Mouse (Mus musculus) midbrain, postnatal 0 days (tissue): ENCODE data around the gene 9530068E07Rik. TPM values are rescaled to one million over a fixed set of nuclear protein-coding genes. Genes with fewer than 3 reads are reported as not detected.

Experiments
- ATAC-seq: fragments of 200-750 bp; cut with Nextera tagmentation; 2 replicates; pipeline ENCODE4 v1.8.0; 2017; ENCODE audit warnings: moderate number of reproducible peaks, mild to moderate bottlenecking, moderate TSS enrichment, moderate library complexity; ENCODE audit not compliant: low FRiP score
- DNase-seq: peaks from one replicate; pipeline ENCODE4 v3.0.0-alpha.2; 2015; ENCODE audit warnings: low spot score
- H3K27ac ChIP-seq: fragments of 300-500 bp; sonication (generic); 2 replicates; pipeline ENCODE4 v1.5.1; 2014; ENCODE audit warnings: low read depth, mild to moderate bottlenecking, low read length, mixed read lengths
- H3K27me3 ChIP-seq: fragments of 300-500 bp; sonication (generic); 2 replicates; pipeline ENCODE4 v1.6.1; 2014; ENCODE audit warnings: low read length, control low read depth, mixed read lengths; ENCODE audit not compliant: insufficient read depth
- H3K36me3 ChIP-seq: fragments of 300-500 bp; sonication (generic); 2 replicates; pipeline ENCODE4 v1.6.1; 2014; ENCODE audit warnings: low read length, control low read depth, mixed read lengths; ENCODE audit not compliant: insufficient read depth
- H3K4me1 ChIP-seq: fragments of 300-500 bp; sonication (generic); 2 replicates; pipeline ENCODE4 v1.6.1; 2014; ENCODE audit warnings: mild to moderate bottlenecking, control low read depth, antibody characterized with exemption, low read length, mixed read lengths; ENCODE audit not compliant: insufficient read depth
- H3K4me2 ChIP-seq: fragments of 300-500 bp; sonication (generic); 2 replicates; pipeline ENCODE4 v1.6.1; 2014; ENCODE audit warnings: low read depth, mild to moderate bottlenecking, low read length, mixed read lengths; ENCODE audit not compliant: poor library complexity, severe bottlenecking
- H3K4me3 ChIP-seq: fragments of 300-500 bp; sonication (generic); 2 replicates; pipeline ENCODE4 v1.5.1; 2014; ENCODE audit warnings: low read depth, mild to moderate bottlenecking, low read length, moderate library complexity
- H3K9ac ChIP-seq: fragments of 300-500 bp; sonication (generic); replicated peaks from 2 replicates; pipeline ENCODE4 v1.6.1; 2014; ENCODE audit warnings: mild to moderate bottlenecking, low read length, moderate library complexity, mixed read lengths; ENCODE audit not compliant: poor library complexity, severe bottlenecking
- H3K9me3 ChIP-seq: fragments of 300-500 bp; sonication (generic); 2 replicates; pipeline ENCODE4 v1.6.1; 2016; ENCODE audit warnings: low read length, control low read depth
- CTCF ChIP-seq: IDR thresholded peaks from 2 replicates; pipeline ENCODE4 v1.5.1; 2016; ENCODE audit warnings: antibody characterized with exemption, mild to moderate bottlenecking
- WGBS: fragments of 180-500 bp; shearing (Covaris S2); extraction: QIAGEN DNeasy Blood & Tissue Kit; methylation state at CpG from one replicate; pipeline ENCODE4 v1.1.7; 2014; 5-methylcytosine and 5-hydroxymethylcytosine counted together
- polyA plus RNA-seq: library from polyadenylated mRNA; unstranded; fragments of >200 nt; fragmentation: Nextera tagmentation; extraction: Ambion mirVana; gene quantifications from 2 replicates; pipeline ENCODE4 v1.2.1, GENCODE M21; 2015
- total RNA-seq: library from RNA; depleted of rRNA; stranded (reverse); fragments of >200 nt; gene quantifications from 2 replicates; pipeline ENCODE4 v1.2.3, GENCODE M21; 2014

The 9530068E07Rik gene
- total and polyA plus RNA-seq, 2 experiments from 2014 or later, result 127 to 134 TPM

GRCm38 (mm10) chr11:52361287-52361921 is 34.8 kb upstream of the 9530068E07Rik start:
- Histone ChIP-seq H3K4me2 (peak overlapping the region; percentile 94), H3K9me3 (no peaks in the 10 kb centered on the region), H3K4me3 (peak overlapping the region; percentile 80), H3K9ac (peak overlapping the region; percentile 99), H3K27me3 (no peaks in the 10 kb centered on the region), H3K4me1 (peaks cover 20% of the 10 kb centered on the region), H3K27ac (peak overlapping the region; percentile 96), H3K36me3 (no peaks in the 10 kb centered on the region)
- ATAC-seq (peak; percentile 25), DNase-seq (peak; percentile 46)
- under 1% methylated on average over 44 of the region's 47 CpGs for WGBS
- no peak; the same call in 1 of the 2 replicates for TF ChIP-seq CTCF

GRCm38 (mm10) chr11:52364376-52364775 is 31.9 kb upstream of the 9530068E07Rik start:
- Histone ChIP-seq H3K9ac (no peak overlapping the region), H3K4me1 (peaks cover 20% of the 10 kb centered on the region)
- 87% methylated on average over 2 of the region's 2 CpGs for WGBS

GRCm38 (mm10) chr11:52365143-52365542 is 31.1 kb upstream of the 9530068E07Rik start:
- ATAC-seq (no peak), DNase-seq (no peak)
- H3K27ac ChIP-seq, result no peak overlapping the region
- H3K9me3 ChIP-seq, result no peaks in the 10 kb centered on the region
- H3K9ac ChIP-seq, result 0 out of 2 replicates have a peak overlapping the region, but pooled peaks have one; percentile 24
- peaks cover 14% of the 10 kb centered on the region for H3K4me1 ChIP-seq
- no peaks in the 10 kb centered on the region for H3K36me3 ChIP-seq
- H3K27me3 ChIP-seq, result no peaks in the 10 kb centered on the region
- no peak for TF ChIP-seq CTCF
- 88% methylated on average over 1 of the region's 1 CpGs for WGBS
- no peak overlapping the region for H3K4me2 ChIP-seq
- no peak overlapping the region for H3K4me3 ChIP-seq

More at GRCm38 (mm10) chr11:52364376-52364775, 31.9 kb upstream of the 9530068E07Rik start:
- DNase-seq, result no peak
- H3K4me2 ChIP-seq, result no peak overlapping the region
- no peaks in the 10 kb centered on the region for H3K27me3 ChIP-seq
- no peak for ATAC-seq
- no peaks in the 10 kb centered on the region for H3K36me3 ChIP-seq
- H3K9me3 ChIP-seq, result no peaks in the 10 kb centered on the region
- no peak overlapping the region for H3K4me3 ChIP-seq
- TF ChIP-seq CTCF, result no peak
- no peak overlapping the region for H3K27ac ChIP-seq

GRCm38 (mm10) chr11:52366358-52366757 is 29.9 kb upstream of the 9530068E07Rik start:
- WGBS, result 87% methylated on average over 5 of the region's 5 CpGs
- no peak for ATAC-seq

GRCm38 (mm10) chr11:52368176-52368985 is 27.8 kb upstream of the 9530068E07Rik start:
- no peak overlapping the region for H3K4me2 ChIP-seq
- ATAC-seq (no peak), DNase-seq (no peak)
- no peaks in the 10 kb centered on the region for H3K27me3 ChIP-seq
- H3K4me1 ChIP-seq, result peaks cover 7% of the 10 kb centered on the region
- no peak overlapping the region for H3K9ac ChIP-seq
- H3K4me3 ChIP-seq, result no peak overlapping the region
- H3K27ac ChIP-seq, result no peak overlapping the region
- WGBS, result 67% methylated on average over 10 of the region's 10 CpGs
- H3K36me3 ChIP-seq, result no peaks in the 10 kb centered on the region
- no peaks in the 10 kb centered on the region for H3K9me3 ChIP-seq
- no peak for TF ChIP-seq CTCF

More at GRCm38 (mm10) chr11:52366358-52366757, 29.9 kb upstream of the 9530068E07Rik start:
- H3K27me3 ChIP-seq, result no peaks in the 10 kb centered on the region
- H3K4me3 ChIP-seq, result no peak overlapping the region
- H3K4me1 ChIP-seq, result peaks cover 14% of the 10 kb centered on the region
- no peak for DNase-seq
- no peak overlapping the region for H3K27ac ChIP-seq
- no peaks in the 10 kb centered on the region for H3K9me3 ChIP-seq
- no peaks in the 10 kb centered on the region for H3K36me3 ChIP-seq
- H3K4me2 ChIP-seq, result no peak overlapping the region
- H3K9ac ChIP-seq, result no peak overlapping the region
- TF ChIP-seq CTCF, result no peak
